Mouse (Mus musculus) lung, postnatal 25 days (tissue): ENCODE measurements around the gene B3galt4.

Source experiments
- DNase-seq: peaks from one replicate; pipeline ENCODE4 v3.0.0; 2022; ENCODE audit warnings: low spot score

B3galt4 gene

GRCm38 (mm10) chr17:33943454-33943853 lies 7.8 kb downstream of the B3galt4 start:
- no peak for DNase-seq

- no peak for DNase-seq
Observed at GRCm38 (mm10) chr17:33941381-33941780, 9.9 kb downstream of the B3galt4 start.

- DNase-seq = no peak
Observed at GRCm38 (mm10) chr17:33940981-33941380, 10.3 kb downstream of the B3galt4 start.

- peak; percentile 89 for DNase-seq
Observed at GRCm38 (mm10) chr17:33940206-33940805, 11.0 kb downstream of the B3galt4 start, which contains the start of the genes Pfdn6 and Wdr46. Pfdn6 (minus strand) TSS chr17:33940343. Wdr46 (plus strand) TSS chr17:33940660.

GRCm38 (mm10) chr17:33938783-33939182 lies 12.5 kb downstream of the B3galt4 start:
- no peak for DNase-seq

GRCm38 (mm10) chr17:33936993-33937392 lies 14.3 kb downstream of the B3galt4 start:
- DNase-seq = no peak

- DNase-seq = no peak
Observed at GRCm38 (mm10) chr17:33935422-33936055, 15.7 kb downstream of the B3galt4 start.

- no peak for DNase-seq
Observed at GRCm38 (mm10) chr17:33932970-33933369, 18.3 kb downstream of the B3galt4 start.

GRCm38 (mm10) chr17:33932448-33932847 lies 18.8 kb downstream of the B3galt4 start:
- DNase-seq = no peak

- no peak for DNase-seq
Observed at GRCm38 (mm10) chr17:33931947-33932346, 19.3 kb downstream of the B3galt4 start.

- no peak for DNase-seq
Observed at GRCm38 (mm10) chr17:33931159-33931866, 20.0 kb downstream of the B3galt4 start.

- peak; percentile 76 for DNase-seq
Observed at GRCm38 (mm10) chr17:33930280-33931158, 20.8 kb downstream of the B3galt4 start.

GRCm38 (mm10) chr17:33929371-33930279 lies 21.7 kb downstream of the B3galt4 start, which contains the start of gene Rgl2:
Rgl2 (plus strand) TSS chr17:33929543.
- peak; percentile 89 for DNase-seq

GRCm38 (mm10) chr17:33928251-33928947 lies 22.9 kb downstream of the B3galt4 start:
- DNase-seq = no peak

GRCm38 (mm10) chr17:33926207-33926932 lies 24.9 kb downstream of the B3galt4 start:
- no peak for DNase-seq

- no peak for DNase-seq
Observed at GRCm38 (mm10) chr17:33925406-33926116, 25.7 kb downstream of the B3galt4 start.

- no peak for DNase-seq
Observed at GRCm38 (mm10) chr17:33924577-33925283, 26.6 kb downstream of the B3galt4 start.

- DNase-seq = no peak
Observed at GRCm38 (mm10) chr17:33921361-33921760, 29.9 kb downstream of the B3galt4 start.
